Mouse (Mus musculus) c-Kit-negative CD71-positive TER-119-positive erythroid progenitor cells, embryonic 14.5 days (primary cell): ENCODE measurements at regions not wholly inside any gene's neighbourhood (a gene's known extent, or its start where the extent isn't known, plus 50 kb on each side); places are given as distances from the start of the nearest gene placed in this dataset.

ENCODE experiments used
- DNase-seq: peaks from one replicate; pipeline ENCODE4 v3.0.0-alpha.2; 2013; ENCODE audit warnings: low read depth, low spot score

DNA sequence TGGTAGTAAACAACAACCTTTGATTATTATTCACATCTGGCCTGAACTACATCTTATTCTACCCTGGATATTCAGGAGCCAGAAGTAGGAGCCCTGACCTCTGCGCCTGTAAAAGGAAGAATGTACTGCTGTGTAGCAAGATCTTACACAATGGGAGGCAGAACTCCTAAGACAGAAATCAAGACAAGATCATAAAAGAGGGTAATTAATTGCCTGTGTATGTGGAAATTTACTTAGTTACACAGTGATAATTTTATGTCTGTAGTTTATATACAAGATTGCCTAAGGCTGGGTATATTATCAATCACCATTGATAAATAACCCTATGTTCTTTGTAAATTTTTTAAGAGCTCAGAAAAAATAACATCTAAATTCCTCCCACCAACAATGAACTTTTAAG lies 2167.8 kb downstream of the 9330182O14Rik start:
- no peak for DNase-seq

DNA sequence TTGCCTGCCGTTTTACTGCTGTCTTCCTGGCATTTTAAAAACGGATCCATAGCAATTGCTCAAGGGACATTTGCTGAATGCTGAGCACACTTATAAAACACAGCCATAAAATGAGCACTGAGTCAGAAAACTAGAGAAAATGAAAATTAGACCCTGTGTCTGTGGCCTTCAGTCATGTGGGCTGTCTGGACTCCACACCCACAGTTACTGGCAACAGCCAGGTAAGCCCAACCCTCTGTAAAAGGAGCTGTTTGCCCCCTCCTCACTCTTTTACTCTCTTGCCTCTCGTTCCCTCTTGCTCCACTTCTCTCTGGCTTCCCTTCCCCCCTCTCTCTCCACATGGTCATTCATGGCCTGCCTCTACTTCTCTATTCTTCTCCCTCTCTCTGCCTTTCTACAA lies 2169.9 kb downstream of the 9330182O14Rik start:
- no peak for DNase-seq

GRCm38 (mm10) chr15:42309586-42309985 lies 2175.4 kb downstream of the 9330182O14Rik start:
- DNase-seq = no peak

GRCm38 (mm10) chr15:42311166-42311565 lies 2177.0 kb downstream of the 9330182O14Rik start:
- no peak for DNase-seq

DNA sequence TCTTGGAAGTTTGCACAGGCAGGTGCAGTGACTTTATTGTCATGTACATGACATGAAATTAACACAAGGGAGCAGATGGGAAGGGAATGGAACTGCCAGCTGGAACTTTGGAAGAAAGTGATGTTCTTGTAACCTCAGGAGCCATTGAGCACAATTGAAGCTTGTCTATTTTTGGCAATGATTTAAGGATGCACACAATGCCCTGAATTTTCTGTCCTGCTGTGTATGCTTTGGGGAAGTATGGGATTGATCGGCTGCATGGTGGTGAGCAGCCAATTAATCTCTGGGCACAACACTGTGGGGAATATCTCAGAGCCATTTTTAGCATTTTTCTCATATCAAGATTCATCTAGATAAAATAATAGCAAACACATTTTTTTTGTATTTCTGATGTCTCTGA lies 2186.2 kb downstream of the 9330182O14Rik start:
- no peak for DNase-seq

DNA sequence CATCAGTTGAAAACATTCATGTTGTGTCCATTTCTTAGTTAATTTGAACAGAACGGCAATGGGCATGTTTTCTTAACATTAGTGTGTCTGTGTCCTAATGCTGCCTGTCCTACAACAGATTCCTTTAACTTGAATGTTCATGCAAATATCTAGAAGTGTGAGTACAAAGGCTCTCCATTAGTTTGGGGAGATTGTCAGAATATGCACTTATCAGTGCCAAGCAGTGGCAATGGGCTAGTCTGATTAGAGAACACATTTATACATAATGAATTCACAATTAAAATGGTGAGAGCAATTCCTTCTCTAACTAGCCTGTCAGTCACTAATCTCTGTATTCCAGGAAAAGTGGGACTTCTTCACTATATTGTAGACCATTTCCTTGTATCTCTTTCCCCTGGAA lies 2188.8 kb downstream of the 9330182O14Rik start:
- no peak for DNase-seq

DNA sequence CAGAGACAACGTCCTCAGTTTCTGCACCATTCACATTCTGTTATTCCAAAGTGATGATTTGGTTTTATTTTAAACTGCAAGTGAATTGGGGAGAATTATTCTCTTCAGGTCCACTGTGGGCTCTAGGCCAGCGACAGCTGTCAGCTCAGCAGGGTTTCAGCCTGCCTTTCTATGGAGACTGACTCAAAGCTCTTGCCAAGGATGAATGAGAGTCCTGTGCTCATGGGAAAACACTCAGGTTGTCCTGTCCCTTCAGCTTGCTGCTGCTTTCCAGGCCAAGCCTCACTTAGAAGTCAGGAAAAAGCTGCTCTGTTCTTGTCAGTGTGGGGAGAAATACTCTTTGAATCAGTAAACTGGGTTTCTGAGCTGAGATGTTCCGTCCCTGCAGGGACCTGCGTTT lies 2191.1 kb downstream of the 9330182O14Rik start:
- no peak for DNase-seq

GRCm38 (mm10) chr15:42328535-42328934 lies 2194.4 kb downstream of the 9330182O14Rik start:
- no peak for DNase-seq

DNA sequence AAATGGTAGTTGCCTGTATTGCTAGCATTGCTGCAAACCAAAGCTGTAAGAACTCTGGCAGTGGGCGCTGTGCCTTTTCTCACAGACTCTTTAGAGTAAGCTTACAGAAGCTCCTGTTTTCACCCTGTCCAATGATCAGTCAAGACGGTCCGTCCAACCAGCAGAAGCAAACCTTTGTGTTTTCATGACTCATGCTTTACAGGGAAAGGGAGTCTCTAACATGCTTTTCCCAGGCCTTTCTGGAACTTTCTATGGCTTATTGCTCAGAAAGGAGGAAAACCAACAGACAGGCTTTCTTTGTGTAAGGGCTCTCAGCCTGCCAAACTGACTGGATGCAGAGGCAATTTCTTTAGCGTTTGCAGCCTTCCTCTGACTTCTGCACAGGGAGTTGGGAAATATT lies 2195.6 kb downstream of the 9330182O14Rik start:
- DNase-seq = no peak

GRCm38 (mm10) chr15:42333642-42334041 lies 2199.5 kb downstream of the 9330182O14Rik start:
- no peak for DNase-seq

DNA sequence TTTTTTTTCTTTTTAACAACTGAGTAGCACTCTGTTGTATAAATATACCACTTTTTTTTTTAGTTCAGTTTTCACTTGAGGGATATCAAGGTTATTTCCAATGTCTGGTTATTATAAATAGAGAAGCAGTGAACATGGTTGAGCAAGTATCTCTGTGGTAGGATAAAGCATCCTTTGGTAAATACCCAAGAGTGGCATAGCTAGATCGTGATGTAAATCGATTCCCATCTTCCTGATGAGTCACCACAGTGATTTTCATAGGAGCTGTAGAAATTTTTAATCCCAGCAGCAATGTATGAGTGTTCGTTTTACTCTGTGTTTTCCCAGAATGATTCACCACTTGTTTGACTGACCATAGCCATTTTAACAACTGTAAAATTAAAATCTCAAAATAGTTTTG lies 2212.0 kb downstream of the 9330182O14Rik start:
- no peak for DNase-seq

DNA sequence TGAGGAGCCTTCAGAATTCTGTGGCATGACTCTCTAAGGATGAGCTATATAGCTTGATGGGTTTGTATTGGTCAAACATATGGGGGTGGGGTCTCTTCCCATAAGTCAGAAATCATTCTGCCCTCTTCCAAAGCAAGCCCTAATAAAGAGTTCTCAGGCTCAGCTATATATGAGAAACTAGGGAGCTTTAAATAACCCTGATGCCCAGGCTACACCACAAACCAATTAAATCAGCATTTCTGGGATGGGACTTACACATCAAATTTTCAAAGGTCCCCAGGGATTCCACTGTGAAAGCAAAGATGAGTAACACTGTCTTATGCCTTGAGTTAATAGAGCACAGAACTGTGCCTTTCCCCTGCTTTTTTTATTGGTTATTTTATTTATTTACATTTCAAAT lies 2227.7 kb downstream of the 9330182O14Rik start:
- no peak for DNase-seq

- DNase-seq = no peak
Measured at GRCm38 (mm10) chr15:42364979-42365378, 2230.8 kb downstream of the 9330182O14Rik start.

- no peak for DNase-seq
Measured at GRCm38 (mm10) chr15:42366796-42367195, 2232.6 kb downstream of the 9330182O14Rik start.

DNA sequence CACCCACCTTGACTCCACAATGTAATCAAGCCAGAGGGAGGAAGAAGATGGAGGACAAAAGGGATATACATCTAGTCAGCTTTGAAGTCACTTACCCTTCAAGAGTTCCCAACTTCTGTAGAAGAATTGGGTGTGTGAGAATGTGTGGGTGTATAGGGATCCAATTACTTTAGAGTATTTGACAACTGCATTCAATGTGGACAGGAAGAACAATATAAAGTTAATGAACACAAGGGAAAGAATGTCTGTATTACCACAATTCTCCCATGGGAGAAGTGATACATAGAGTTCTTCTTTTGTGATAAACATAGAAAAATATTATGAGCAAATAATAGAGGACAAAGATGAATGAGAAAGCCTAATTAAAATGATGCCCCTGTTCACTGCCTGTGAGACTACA lies 2235.4 kb downstream of the 9330182O14Rik start:
- DNase-seq = no peak

GRCm38 (mm10) chr15:42370044-42370443 lies 2235.9 kb downstream of the 9330182O14Rik start:
- DNase-seq = no peak

DNA sequence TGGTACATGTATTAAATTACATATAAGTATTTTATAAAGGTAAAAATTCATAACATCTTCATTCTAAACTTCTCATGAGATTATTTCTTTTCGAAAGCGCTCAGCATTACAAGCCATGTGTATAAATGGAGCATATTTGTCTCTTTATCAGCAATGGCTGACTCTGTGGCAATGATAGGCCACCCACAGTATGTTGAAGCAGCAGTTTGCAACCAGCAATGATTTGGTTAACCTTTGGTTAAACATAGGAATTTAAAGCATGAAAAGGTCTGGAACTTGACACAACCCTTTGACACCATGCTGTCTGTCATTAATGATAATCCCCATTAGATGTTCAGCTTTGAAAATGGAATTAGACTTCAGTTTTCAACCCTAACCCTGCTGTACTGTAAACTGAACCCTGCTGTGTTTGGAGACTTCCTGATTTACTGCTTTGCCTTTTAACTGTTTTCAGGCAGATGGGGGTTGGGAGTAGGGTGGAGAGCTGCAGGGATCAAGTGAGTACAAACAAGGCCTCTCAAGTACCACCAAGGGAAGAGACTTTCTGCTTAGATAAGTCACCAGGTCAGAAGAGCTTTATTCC lies 2238.6 kb downstream of the 9330182O14Rik start:
- no peak for DNase-seq
